Mouse (Mus musculus) erythroblast, embryonic 14.5 days (primary cell): ENCODE measurements around the gene Rtn4rl1.

Experiments
- GATA1 ChIP-seq: IDR thresholded peaks from 2 replicates; pipeline ENCODE4 v1.6.1; 2012; ENCODE audit warnings: low read length, inconsistent platforms, mixed read lengths
- TAL1 ChIP-seq: IDR thresholded peaks from 3 replicates; pipeline ENCODE4 v1.6.1; 2012; ENCODE audit warnings: low read length, inconsistent platforms, mixed read lengths

GRCm38 (mm10) chr11:75299786-75300185 lies 106.2 kb downstream of the Rtn4rl1 start:
- TF ChIP-seq GATA1: no peak
- no peak for TF ChIP-seq TAL1
